Mouse (Mus musculus) ES-E14 (cell line): ENCODE results near the gene Hrk.

Experiments
- CHD2 ChIP-seq: IDR thresholded peaks from 2 replicates; pipeline ENCODE4 v1.6.1; 2014; ENCODE audit warnings: mild to moderate bottlenecking, low read depth, low read length, inconsistent platforms
- MAFK ChIP-seq: IDR thresholded peaks from 2 replicates; pipeline ENCODE4 v1.6.1; 2014; ENCODE audit warnings: mild to moderate bottlenecking, low read depth, low read length, inconsistent platforms; ENCODE audit not compliant: insufficient read depth
- ZC3H11A ChIP-seq: IDR thresholded peaks from 2 replicates; pipeline ENCODE4 v1.6.1; 2012; ENCODE audit warnings: low read depth, mild to moderate bottlenecking, inconsistent platforms, low read length, borderline replicate concordance
- ZNF384 ChIP-seq: IDR thresholded peaks from 2 replicates; pipeline ENCODE4 v1.6.1; 2012; ENCODE audit warnings: low read depth, low read length, inconsistent platforms

DNA sequence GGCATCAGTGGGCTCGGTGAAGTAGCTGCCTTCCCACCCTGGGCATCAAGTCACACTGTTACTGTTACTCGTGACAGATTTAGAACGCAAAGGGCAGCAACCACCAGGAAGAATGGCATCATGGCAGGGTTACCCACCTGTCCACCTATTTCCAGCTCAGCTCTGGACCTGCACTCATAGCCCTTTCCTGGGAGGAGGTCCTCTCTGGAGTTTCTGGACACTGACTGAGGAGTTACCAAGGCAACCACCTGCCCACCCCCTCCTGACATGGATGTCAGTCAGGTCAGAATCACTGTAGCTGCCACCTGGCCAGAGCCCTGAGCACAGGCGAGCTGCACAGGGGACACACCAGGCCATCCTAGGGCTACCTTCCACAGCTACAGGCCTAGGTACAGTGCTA lies 37.8 kb upstream of the Hrk start:
- TF ChIP-seq ZNF384 (no peak), CHD2 (no peak), MAFK (no peak), ZC3H11A (no peak)
